9 mouse cellular contexts compared by ENCODE assay signal in the genomic region with DNA sequence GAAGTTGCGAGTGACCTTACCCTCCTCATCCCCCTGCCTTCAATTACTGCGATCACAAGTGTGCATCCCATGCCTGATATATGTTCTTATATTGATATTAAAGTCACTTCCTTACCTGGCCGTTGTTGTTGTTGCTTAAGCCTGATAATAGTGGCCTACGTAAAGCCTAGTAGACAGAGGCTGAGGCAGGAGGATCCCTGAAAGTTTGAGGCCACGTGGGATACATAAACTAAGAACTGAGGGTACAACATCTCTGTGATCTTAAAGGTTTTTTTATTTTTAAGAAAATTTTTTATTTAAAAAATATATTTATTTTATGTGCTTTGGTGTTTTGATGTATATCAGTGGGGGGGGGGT. TPM values are rescaled to one million over a fixed set of nuclear protein-coding genes. Genes with fewer than 3 reads are reported as not detected.
DNase-seq lines count a peak whose midpoint lies in the region; ATAC-seq and TF ChIP-seq lines count a peak whose summit lies in the region.
"Had no signal": no experiment of that assay in that cellular context is flagged by ENCODE, and none has a peak within 500 bp of the region (broad histone marks: within the 10 kb centered on the region; RNA-seq: fewer than 3 reads in every experiment).

A gene (plus strand): TSS at position 258 of the 357 bp plus-strand sequence.

- no peak for DNase-seq in lung, embryonic 14.5 days
- no peak for DNase-seq in lung, postnatal 4 days
- no peak for DNase-seq in forebrain, embryonic 10.5 days (ENCODE audit: extremely low spot score, low spot score)
- DNase-seq in urinary bladder, postnatal 36 days (ENCODE audit: low spot score in 2 of 2) = no peak
- DNase-seq in cerebellum, postnatal 10 days = no peak
- DNase-seq: right cerebral cortex, postnatal 4 days had no signal

- H3K4me2 ChIP-seq in lung, embryonic 14.5 days = peak within 1 kb of the TSS; percentile 86
- H3K4me2 ChIP-seq in intestine, embryonic 16.5 days (ENCODE audit: low read depth, low read length) = peak within 1 kb of the TSS; percentile 84
- peak within 1 kb of the TSS; percentile 53 for H3K4me2 ChIP-seq in neural tube, embryonic 13.5 days

- peak within 1 kb of the TSS; percentile 83 for H3K9ac ChIP-seq in lung, embryonic 14.5 days
- H3K9ac ChIP-seq in intestine, embryonic 16.5 days (ENCODE audit: low read depth, low read length) = peak within 1 kb of the TSS; percentile 85
- H3K9ac ChIP-seq in neural tube, embryonic 13.5 days = peak within 1 kb of the TSS; percentile 68; the same call in 1 of the 2 replicates

- H3K9me3 ChIP-seq in lung, embryonic 14.5 days (ENCODE audit: low read depth, low read length) = no peaks in the 10 kb centered on the region
- H3K9me3 ChIP-seq in forebrain, embryonic 10.5 days = peaks cover 6% of the 10 kb centered on the region; the same call in 1 of the 2 replicates
- H3K9me3 ChIP-seq in intestine, embryonic 16.5 days (ENCODE audit: control insufficient read depth, low read length) = no peaks in the 10 kb centered on the region
- no peaks in the 10 kb centered on the region for H3K9me3 ChIP-seq in neural tube, embryonic 13.5 days

- TF ChIP-seq CTCF in lung, embryonic 14.5 days (IDR thresholded peaks at IDR 0.05; ENCODE audit: low read depth) = no peak

- peak within 1 kb of the TSS; percentile 71 for H3K4me3 ChIP-seq in lung, embryonic 14.5 days (ENCODE audit: low read depth, low read length)
- H3K4me3 ChIP-seq in forebrain, embryonic 10.5 days = peak within 1 kb of the TSS; percentile 69
- peak within 1 kb of the TSS; percentile 74 for H3K4me3 ChIP-seq in intestine, embryonic 16.5 days (ENCODE audit: low read length)
- peak within 1 kb of the TSS; percentile 43 for H3K4me3 ChIP-seq in neural tube, embryonic 13.5 days

- peak within 1 kb of the TSS; percentile 95 for H3K27ac ChIP-seq in lung, embryonic 14.5 days (ENCODE audit: low read depth)
- H3K27ac ChIP-seq in forebrain, embryonic 10.5 days = peak within 1 kb of the TSS; percentile 93
- peak within 1 kb of the TSS; percentile 94 for H3K27ac ChIP-seq in intestine, embryonic 16.5 days (ENCODE audit: low read length)
- peak within 1 kb of the TSS; percentile 54 for H3K27ac ChIP-seq in neural tube, embryonic 13.5 days (replicated peaks)

- peaks cover 28% of the 10 kb centered on the region for H3K4me1 ChIP-seq in lung, embryonic 14.5 days (ENCODE audit: insufficient read depth)
- H3K4me1 ChIP-seq in forebrain, embryonic 10.5 days = peaks cover 81% of the 10 kb centered on the region
- H3K4me1 ChIP-seq in intestine, embryonic 16.5 days (ENCODE audit: control insufficient read depth, insufficient read depth, low read length) = peaks cover 51% of the 10 kb centered on the region
- peaks cover 71% of the 10 kb centered on the region for H3K4me1 ChIP-seq in neural tube, embryonic 13.5 days (replicated peaks)

- 89% methylated on average over 5 of the region's 5 CpGs for WGBS in lung, embryonic 14.5 days
- 95% methylated on average over 5 of the region's 5 CpGs for WGBS in forebrain, embryonic 10.5 days
- 92% methylated on average over 5 of the region's 5 CpGs for WGBS in intestine, embryonic 16.5 days
- 98% methylated on average over 5 of the region's 5 CpGs for WGBS in neural tube, embryonic 13.5 days

- ATAC-seq in lung, embryonic 14.5 days (ENCODE audit: insufficient read depth) = no peak
- no peak for ATAC-seq in intestine, embryonic 16.5 days
- ATAC-seq in neural tube, embryonic 13.5 days (ENCODE audit: low read depth) = no peak
- no peak for ATAC-seq in frontal cortex, adult (ENCODE audit: low TSS enrichment)

- peaks cover 19% of the 10 kb centered on the region for H3K36me3 ChIP-seq in lung, embryonic 14.5 days (ENCODE audit: insufficient read depth)
- H3K36me3 ChIP-seq in forebrain, embryonic 10.5 days (replicated peaks) = peaks cover 28% of the 10 kb centered on the region
- H3K36me3 ChIP-seq in intestine, embryonic 16.5 days (ENCODE audit: control insufficient read depth, insufficient read depth, low read length) = peaks cover 2% of the 10 kb centered on the region; the same call in 1 of the 2 replicates
- H3K36me3 ChIP-seq in neural tube, embryonic 13.5 days = no peaks in the 10 kb centered on the region

- H3K27me3 ChIP-seq in lung, embryonic 14.5 days (ENCODE audit: insufficient read depth, low read length) = no peaks in the 10 kb centered on the region
- no peaks in the 10 kb centered on the region for H3K27me3 ChIP-seq in forebrain, embryonic 10.5 days (ENCODE audit: poor library complexity, severe bottlenecking)
- H3K27me3 ChIP-seq in intestine, embryonic 16.5 days (replicated peaks; ENCODE audit: control insufficient read depth, insufficient read depth, low read length) = no peaks in the 10 kb centered on the region
- H3K27me3 ChIP-seq in neural tube, embryonic 13.5 days = no peaks in the 10 kb centered on the region

RNA-seq across cellular contexts. Expression of the gene that starts here (rescaled TPM):
- polyA plus RNA-seq in lung, embryonic 14.5 days (2014; fragmentation: Nextera tagmentation; extraction: Ambion mirVana) = 27.3 and 29.2 TPM in 2 replicates
- 7.8 and 8.9 TPM in 2 replicates for polyA plus RNA-seq in forebrain, embryonic 10.5 days (2016; fragmentation: Nextera tagmentation; extraction: Ambion mirVana)
- 32.6 and 35.6 TPM in 2 replicates for polyA plus RNA-seq in intestine, embryonic 16.5 days (2015; fragmentation: Nextera tagmentation; extraction: Ambion mirVana)
- 6.6 and 7.6 TPM in 2 replicates for polyA plus RNA-seq in neural tube, embryonic 13.5 days (2015; fragmentation: Nextera tagmentation; extraction: Ambion mirVana)
